Mouse (Mus musculus): ENCODE data around the gene Trappc1. TPM values are rescaled to one million over a fixed set of nuclear protein-coding genes. Genes with fewer than 3 reads are reported as not detected.
"Not testable (repeated sequence)": the region's sequence is repeated elsewhere in the genome, so short reads cannot be mapped to it uniquely, and the experiment has no call there.

Gene Trappc1
- total RNA-seq (2015) (117 and 136 TPM in 2 replicates), total RNA-seq (2017) (87.2 and 103 TPM in 2 replicates)

GRCm38 (mm10) chr11:69323667-69324111 is at the start of gene Trappc1, which contains the start of gene Cntrob:
TSS of gene Trappc1 (plus strand) at chr11:69323980.
TSS of gene Cntrob (minus strand) at chr11:69323775.
- peak; percentile 88 for ATAC-seq (replicated peaks; ENCODE audit: poor library complexity)

DNA sequence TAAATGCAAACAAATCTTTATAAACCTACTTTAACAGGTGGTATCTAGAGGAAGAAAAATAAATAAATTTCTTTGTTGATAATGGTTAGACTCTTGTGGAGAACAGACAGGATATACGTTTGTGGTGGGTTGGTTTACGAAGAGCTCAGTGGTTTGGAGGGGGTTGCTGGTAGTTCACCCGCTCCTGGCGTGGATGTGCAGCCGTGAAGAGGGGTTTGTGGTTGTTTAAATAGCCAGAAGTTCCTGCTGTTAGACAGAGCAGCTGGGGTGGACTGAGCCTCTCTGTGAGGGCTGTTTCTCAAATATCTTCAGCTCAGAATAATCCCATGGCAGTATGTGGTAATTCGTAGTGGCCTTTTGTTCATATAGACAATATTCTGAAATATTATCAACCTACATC is 48.1 kb upstream of the Trappc1 start:
- no peak for ATAC-seq (replicated peaks; ENCODE audit: poor library complexity)

- no peak for ATAC-seq (replicated peaks; ENCODE audit: poor library complexity)
Measured at GRCm38 (mm10) chr11:69276081-69276480, 47.7 kb upstream of the Trappc1 start.

- ATAC-seq (replicated peaks; ENCODE audit: poor library complexity) = no peak
Measured at GRCm38 (mm10) chr11:69277267-69277666, 46.5 kb upstream of the Trappc1 start.

GRCm38 (mm10) chr11:69291111-69291510 is 32.7 kb upstream of the Trappc1 start:
- ATAC-seq (replicated peaks; ENCODE audit: poor library complexity) = no peak

GRCm38 (mm10) chr11:69295286-69295685 is 28.5 kb upstream of the Trappc1 start:
- no peak for ATAC-seq (replicated peaks; ENCODE audit: poor library complexity)

- no peak for ATAC-seq (replicated peaks; ENCODE audit: poor library complexity)
Measured at GRCm38 (mm10) chr11:69297799-69298198, 26.0 kb upstream of the Trappc1 start.

GRCm38 (mm10) chr11:69298231-69298630 is 25.5 kb upstream of the Trappc1 start:
- ATAC-seq (replicated peaks; ENCODE audit: poor library complexity) = no peak

DNA sequence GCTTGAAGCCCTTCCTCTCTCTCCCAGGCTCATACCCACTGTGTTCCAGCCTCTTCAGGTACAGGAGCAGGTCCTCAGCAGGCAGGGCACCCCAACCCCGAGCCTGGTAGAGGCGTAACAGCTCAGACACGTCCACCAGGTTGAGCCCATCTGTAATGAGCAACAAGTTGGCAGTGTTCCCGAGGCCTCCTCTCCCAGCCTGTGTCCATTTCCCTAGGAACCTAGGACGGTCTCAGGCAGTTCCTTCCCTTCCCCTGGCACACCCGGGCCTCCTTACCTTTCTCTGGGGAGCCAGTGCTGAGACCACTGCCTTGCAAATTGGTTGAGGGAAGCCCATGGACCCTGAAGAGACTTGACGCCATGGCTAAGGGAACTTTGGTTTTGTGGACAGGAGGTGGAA is 21.0 kb upstream of the Trappc1 start:
- no peak for ATAC-seq (replicated peaks; ENCODE audit: poor library complexity)

GRCm38 (mm10) chr11:69305291-69305690 is 18.5 kb upstream of the Trappc1 start:
- ATAC-seq (replicated peaks; ENCODE audit: poor library complexity) = no peak

GRCm38 (mm10) chr11:69306039-69306438 is 17.7 kb upstream of the Trappc1 start:
- ATAC-seq (replicated peaks; ENCODE audit: poor library complexity) = peak; percentile 39; the same call in 1 of the 2 replicates

DNA sequence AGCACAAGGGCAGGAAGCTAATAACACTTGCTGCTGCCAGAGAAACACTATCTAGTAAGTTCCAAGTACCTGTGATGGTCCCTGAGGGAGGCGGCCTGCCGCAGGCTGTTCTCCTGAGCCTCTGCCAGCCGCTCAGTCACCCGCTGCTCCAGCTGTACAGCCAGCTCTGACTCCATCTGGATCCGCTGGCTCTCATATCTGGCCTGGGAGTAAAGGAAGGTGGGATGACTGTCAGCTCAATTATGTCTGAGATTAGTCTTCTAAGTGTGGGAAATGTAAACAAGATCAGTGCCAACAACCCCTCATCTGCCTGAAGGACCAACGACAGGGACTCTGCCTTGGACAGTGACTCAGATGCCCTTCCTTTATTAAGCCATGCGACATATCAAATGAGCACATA is 12.5 kb upstream of the Trappc1 start:
- no peak for ATAC-seq (replicated peaks; ENCODE audit: poor library complexity)

GRCm38 (mm10) chr11:69316361-69316760 is 7.4 kb upstream of the Trappc1 start:
- no peak for ATAC-seq (replicated peaks; ENCODE audit: poor library complexity)

DNA sequence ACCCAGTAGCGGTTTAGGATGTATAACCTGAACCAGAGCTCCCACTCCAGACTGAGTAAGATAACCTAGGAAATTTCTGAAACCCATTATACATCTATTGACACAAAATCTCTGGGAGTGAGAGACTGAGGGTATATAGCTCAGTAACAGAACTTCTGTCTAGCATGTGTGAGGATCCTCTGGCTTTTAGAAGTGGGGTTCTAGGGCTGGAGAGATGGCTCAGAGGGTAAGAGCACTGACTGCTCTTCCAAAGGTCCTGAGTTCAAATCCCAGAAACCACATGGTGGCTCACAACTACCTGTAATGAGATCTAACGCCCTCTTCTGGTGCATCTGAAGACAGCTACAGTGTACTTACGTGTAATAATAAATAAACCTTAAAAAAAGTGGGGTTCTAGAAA is 5.8 kb upstream of the Trappc1 start:
- ATAC-seq (replicated peaks; ENCODE audit: poor library complexity) = not testable (repeated sequence)

DNA sequence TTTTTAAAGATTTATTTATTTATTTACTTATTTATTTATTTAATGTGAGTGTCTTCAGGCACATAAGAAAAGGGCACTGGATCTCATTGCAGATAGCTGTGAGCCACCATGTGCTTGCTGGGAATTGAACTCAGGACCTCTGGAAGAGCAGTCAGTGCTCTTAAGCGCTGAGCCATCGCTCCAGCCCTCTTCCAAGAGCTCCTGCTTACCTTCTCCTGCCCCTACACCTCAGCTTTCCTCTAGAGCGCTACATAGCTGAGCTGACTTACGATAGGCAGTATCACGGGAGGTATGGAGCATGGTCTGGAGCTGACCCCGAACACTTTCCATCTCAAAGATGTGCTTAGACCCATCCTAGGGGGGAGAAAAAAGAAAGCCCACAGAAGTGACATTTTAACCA is 2.2 kb upstream of the Trappc1 start:
- no peak for ATAC-seq (replicated peaks; ENCODE audit: poor library complexity)

- no peak for ATAC-seq (replicated peaks; ENCODE audit: poor library complexity)
Measured at GRCm38 (mm10) chr11:69322010-69322409, 1.8 kb upstream of the Trappc1 start.

DNA sequence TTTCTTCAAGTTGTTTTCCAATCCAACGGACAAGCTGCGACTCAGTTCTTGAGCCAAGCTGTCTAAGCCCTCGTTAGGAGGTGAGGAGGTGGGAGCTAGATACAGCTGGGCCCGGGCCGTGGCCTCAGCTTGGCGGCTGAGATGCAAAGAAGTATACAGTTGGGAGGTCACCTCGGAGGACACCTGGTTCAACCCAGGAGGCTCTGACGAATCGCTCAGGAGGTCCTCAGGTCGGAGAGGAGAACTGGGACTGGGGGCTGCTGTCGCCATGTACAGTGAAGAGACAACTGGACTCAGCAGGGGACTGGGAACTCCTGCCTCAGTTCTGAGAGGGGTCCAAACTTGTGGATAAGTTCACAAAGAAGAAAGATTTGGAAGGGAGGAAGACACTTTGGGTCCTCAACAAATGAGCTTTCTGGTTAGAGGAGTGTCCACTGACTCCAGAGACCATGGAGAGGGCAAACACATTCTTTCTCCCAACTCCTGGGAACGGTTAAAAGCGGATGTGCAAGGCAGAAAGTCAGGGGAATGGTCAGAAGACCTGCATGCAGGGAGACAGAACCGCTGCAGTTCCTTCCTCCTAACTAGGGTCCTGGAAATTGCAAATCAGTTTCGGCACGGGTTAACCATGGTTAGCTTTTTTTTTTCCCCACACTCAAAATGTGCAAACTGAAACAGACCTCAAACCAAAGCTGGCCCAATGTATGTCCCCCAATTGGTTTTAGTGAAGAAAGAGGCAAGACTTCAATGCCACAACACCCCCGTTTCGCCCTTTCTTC is 898 bp upstream of the Trappc1 start:
- no peak for ATAC-seq (replicated peaks; ENCODE audit: poor library complexity)

GRCm38 (mm10) chr11:69324749-69325148 is 969 bp downstream of the Trappc1 start:
- no peak for ATAC-seq (replicated peaks; ENCODE audit: poor library complexity)

DNA sequence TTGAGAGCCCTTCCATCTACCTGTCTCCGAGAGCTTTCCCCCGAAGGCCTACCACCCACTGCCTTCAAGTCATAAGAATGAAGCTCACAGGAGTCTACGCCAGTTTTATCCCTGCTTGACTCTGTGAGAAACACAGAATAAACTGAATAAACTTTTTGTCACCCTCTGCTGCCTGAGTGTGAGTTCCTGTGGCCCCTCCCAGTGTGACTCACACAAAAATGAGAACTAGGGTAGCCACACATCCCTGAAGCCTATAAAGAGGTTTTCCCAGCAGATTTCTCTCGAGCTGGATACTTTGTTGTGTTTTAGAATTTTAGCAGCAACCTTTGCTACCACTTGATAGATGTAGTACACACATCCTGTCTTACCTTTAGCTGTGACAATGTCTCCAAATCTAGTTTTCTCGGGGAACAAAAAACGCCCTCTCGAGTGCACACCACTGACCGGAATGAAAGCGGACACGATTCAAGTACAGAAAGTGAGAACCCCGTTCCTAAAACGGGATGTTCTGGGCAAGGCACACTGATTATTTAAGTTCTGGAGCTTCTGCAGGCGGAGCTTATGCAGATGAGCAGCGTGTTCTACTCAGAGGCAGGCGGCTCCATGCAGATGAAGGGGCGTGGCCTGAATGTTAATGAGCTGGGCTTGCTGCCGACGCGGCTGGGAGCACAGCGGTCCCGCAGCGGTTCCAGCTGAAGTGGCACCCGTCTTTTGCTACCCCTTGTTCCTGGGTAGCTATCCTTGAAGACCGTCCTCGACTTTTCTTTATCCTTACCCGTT is 2.0 kb downstream of the Trappc1 start, which contains the start of gene Kcnab3:
Kcnab3 (plus strand) TSS at position 631 of the 780 bp plus-strand sequence.
- ATAC-seq (replicated peaks; ENCODE audit: poor library complexity) = peak; percentile 71

DNA sequence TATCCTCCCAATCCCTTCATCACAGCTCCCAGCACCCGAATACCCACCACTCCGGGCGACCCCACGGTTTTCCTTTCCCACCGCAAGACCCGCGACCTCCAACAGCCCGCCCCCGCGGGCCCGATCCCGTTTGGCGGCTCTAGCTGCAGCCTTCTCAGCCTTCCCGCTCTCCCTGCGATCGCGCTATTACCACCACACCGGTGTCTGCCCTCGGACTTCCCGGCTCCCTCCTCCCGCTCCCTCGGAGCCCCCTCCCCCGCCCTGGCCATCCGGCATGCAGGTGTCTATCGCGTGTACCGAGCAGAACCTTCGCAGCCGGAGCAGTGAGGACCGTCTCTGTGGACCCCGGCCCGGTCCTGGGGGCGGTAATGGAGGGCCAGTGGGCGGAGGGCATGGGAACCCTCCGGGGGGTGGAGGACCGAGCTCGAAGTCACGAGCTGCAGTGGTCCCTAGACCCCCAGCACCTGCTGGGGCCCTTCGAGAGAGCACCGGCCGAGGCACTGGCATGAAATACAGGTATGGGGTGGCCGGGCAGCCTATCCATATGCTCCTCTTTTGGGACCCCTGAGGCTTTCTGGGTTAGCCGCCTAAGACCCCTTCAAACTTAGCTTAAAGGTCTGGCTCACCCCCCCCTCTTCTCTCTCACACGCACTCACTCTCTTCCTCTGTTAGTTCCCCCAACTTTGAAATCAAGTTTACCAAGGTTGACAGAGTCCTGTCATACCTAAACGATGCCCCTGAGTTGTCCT is 2.8 kb downstream of the Trappc1 start:
- ATAC-seq (replicated peaks; ENCODE audit: poor library complexity) = no peak

- no peak for ATAC-seq (replicated peaks; ENCODE audit: poor library complexity)
Measured at GRCm38 (mm10) chr11:69327157-69327442, 3.3 kb downstream of the Trappc1 start.

Measured in megakaryocyte progenitor cell, adult 5-6 weeks (primary cell).